Mouse (Mus musculus) liver, adult 2 months (tissue): ENCODE data around the gene Slc7a11. TPM values are rescaled to one million over a fixed set of nuclear protein-coding genes. Genes with fewer than 3 reads are reported as not detected.

Experiments used
- DNase-seq: peaks from one replicate; pipeline ENCODE4 v3.0.0-alpha.2; 2011; ENCODE audit warnings: low read depth, low spot score; ENCODE audit errors: extremely low read depth
- H3K27ac ChIP-seq: fragments of 200-500 bp; replicated peaks from 2 replicates; pipeline ENCODE4 v1.5.1; 2012; ENCODE audit warnings: low read depth, mild to moderate bottlenecking, control low read depth, inconsistent platforms, low read length; ENCODE audit not compliant: insufficient read depth
- H3K27me3 ChIP-seq: fragments of 200-500 bp; 2 replicates; pipeline ENCODE4 v1.6.1; 2012; ENCODE audit warnings: mild to moderate bottlenecking, moderate library complexity, low read length, inconsistent platforms; ENCODE audit not compliant: control insufficient read depth, insufficient read depth
- H3K36me3 ChIP-seq: fragments of 200-500 bp; 2 replicates; pipeline ENCODE4 v1.6.1; 2012; ENCODE audit warnings: low read length, inconsistent platforms; ENCODE audit not compliant: control insufficient read depth, insufficient read depth
- H3K4me1 ChIP-seq: fragments of 200-500 bp; 2 replicates; pipeline ENCODE4 v1.6.1; 2011; ENCODE audit warnings: low read length; ENCODE audit not compliant: control insufficient read depth, insufficient read depth
- H3K4me3 ChIP-seq: fragments of 200-500 bp; 2 replicates; pipeline ENCODE4 v1.5.1; 2011; ENCODE audit warnings: low read depth, mild to moderate bottlenecking, control low read depth, low read length, moderate library complexity; ENCODE audit not compliant: insufficient read depth
- H3K79me2 ChIP-seq: fragments of 200-500 bp; 2 replicates; pipeline ENCODE4 v1.6.1; 2012; ENCODE audit warnings: inconsistent platforms, mild to moderate bottlenecking, low read length, moderate library complexity; ENCODE audit not compliant: control insufficient read depth, insufficient read depth
- H3K9ac ChIP-seq: fragments of 200-500 bp; 2 replicates; pipeline ENCODE4 v1.6.1; 2012; ENCODE audit warnings: low read depth, mild to moderate bottlenecking, control low read depth, inconsistent platforms, low read length
- CTCF ChIP-seq: fragments of 200-500 bp; IDR thresholded peaks from 2 replicates; pipeline ENCODE4 v1.5.1; 2011; ENCODE audit warnings: low read depth, low read length, control low read depth
- POLR2A ChIP-seq: fragments of 200-500 bp; IDR thresholded peaks from 2 replicates; pipeline ENCODE4 v1.6.1; 2011; ENCODE audit warnings: low read length, control low read depth; ENCODE audit not compliant: insufficient read depth; ENCODE audit errors: extremely low read depth
- WGBS: fragments of 180-500 bp; shearing (Covaris S2); methylation state at CpG from one replicate; pipeline ENCODE4 v1.1.7; 2018; 5-methylcytosine and 5-hydroxymethylcytosine counted together
- polyA plus RNA-seq: library from polyadenylated mRNA; depleted of rRNA; stranded (reverse); fragments of >200 nt; gene quantifications from 2 replicates; pipeline ENCODE4 v1.2.3, GENCODE M21; 2012
- total RNA-seq: library from RNA; depleted of rRNA; stranded (reverse); fragments of >200 nt; gene quantifications from 2 replicates; pipeline ENCODE4 v1.2.3, GENCODE M21; 2014

Gene Slc7a11
- total and polyA plus RNA-seq, 2 experiments: under 0.01 TPM; not detected in 1

GRCm38 (mm10) chr3:50300002-50300951 is 143.1 kb downstream of the Slc7a11 start:
- H3K79me2 ChIP-seq: no peaks in the 10 kb centered on the region
- no peaks in the 10 kb centered on the region for H3K27me3 ChIP-seq
- H3K4me1 ChIP-seq: no peaks in the 10 kb centered on the region
- no peak overlapping the region for H3K27ac ChIP-seq
- no peak for DNase-seq
- TF ChIP-seq CTCF: no peak
- no peak for TF ChIP-seq POLR2A
- H3K9ac ChIP-seq: no peak overlapping the region
- H3K36me3 ChIP-seq: no peaks in the 10 kb centered on the region
- WGBS: 82% methylated on average over 17 of the region's 17 CpGs
- H3K4me3 ChIP-seq: no peak overlapping the region

- Histone ChIP-seq H3K79me2 (no peaks in the 10 kb centered on the region), H3K4me1 (no peaks in the 10 kb centered on the region), H3K27me3 (no peaks in the 10 kb centered on the region), H3K36me3 (no peaks in the 10 kb centered on the region), H3K4me3 (no peak overlapping the region), H3K9ac (no peak overlapping the region), H3K27ac (no peak overlapping the region)
- DNase-seq: no peak
- WGBS: 79% methylated on average over 7 of the region's 7 CpGs
- TF ChIP-seq CTCF (no peak), POLR2A (no peak)
These were observed 144.9 kb downstream of the Slc7a11 start for GRCm38 (mm10) chr3:50298366-50298991.

GRCm38 (mm10) chr3:50296956-50297355 is 146.5 kb downstream of the Slc7a11 start:
- Histone ChIP-seq H3K79me2 (no peaks in the 10 kb centered on the region), H3K27ac (no peak overlapping the region), H3K36me3 (no peaks in the 10 kb centered on the region), H3K4me1 (no peaks in the 10 kb centered on the region), H3K9ac (no peak overlapping the region), H3K4me3 (no peak overlapping the region), H3K27me3 (no peaks in the 10 kb centered on the region)
- TF ChIP-seq CTCF (no peak), POLR2A (no peak)
- WGBS: 75% methylated on average over 10 of the region's 10 CpGs
- DNase-seq: no peak

- 71% methylated on average over 2 of the region's 2 CpGs for WGBS
- no peaks in the 10 kb centered on the region for H3K36me3 ChIP-seq
- no peaks in the 10 kb centered on the region for H3K27me3 ChIP-seq
- no peak overlapping the region for H3K4me3 ChIP-seq
- no peak for TF ChIP-seq POLR2A
- no peak for TF ChIP-seq CTCF
- no peaks in the 10 kb centered on the region for H3K79me2 ChIP-seq
- no peak overlapping the region for H3K9ac ChIP-seq
- no peak for DNase-seq
- H3K27ac ChIP-seq: no peak overlapping the region
- no peaks in the 10 kb centered on the region for H3K4me1 ChIP-seq
These were observed 168.4 kb downstream of the Slc7a11 start for GRCm38 (mm10) chr3:50275023-50275422.

- no peaks in the 10 kb centered on the region for H3K79me2 ChIP-seq
- no peaks in the 10 kb centered on the region for H3K27me3 ChIP-seq
- TF ChIP-seq CTCF (no peak), POLR2A (no peak)
- no peaks in the 10 kb centered on the region for H3K36me3 ChIP-seq
- H3K4me1 ChIP-seq: no peaks in the 10 kb centered on the region
- no peak overlapping the region for H3K4me3 ChIP-seq
- H3K27ac ChIP-seq: no peak overlapping the region
- no peak overlapping the region for H3K9ac ChIP-seq
- no peak for DNase-seq
These were observed 171.2 kb downstream of the Slc7a11 start for GRCm38 (mm10) chr3:50272222-50272621.
